Mouse (Mus musculus): ENCODE measurements around the gene Dnmt3l. TPM values are rescaled to one million over a fixed set of nuclear protein-coding genes. Genes with fewer than 3 reads are reported as not detected.

The Dnmt3l gene
- polyA plus RNA-seq, 1 experiment from 2014 or later = 0.36 TPM

DNA sequence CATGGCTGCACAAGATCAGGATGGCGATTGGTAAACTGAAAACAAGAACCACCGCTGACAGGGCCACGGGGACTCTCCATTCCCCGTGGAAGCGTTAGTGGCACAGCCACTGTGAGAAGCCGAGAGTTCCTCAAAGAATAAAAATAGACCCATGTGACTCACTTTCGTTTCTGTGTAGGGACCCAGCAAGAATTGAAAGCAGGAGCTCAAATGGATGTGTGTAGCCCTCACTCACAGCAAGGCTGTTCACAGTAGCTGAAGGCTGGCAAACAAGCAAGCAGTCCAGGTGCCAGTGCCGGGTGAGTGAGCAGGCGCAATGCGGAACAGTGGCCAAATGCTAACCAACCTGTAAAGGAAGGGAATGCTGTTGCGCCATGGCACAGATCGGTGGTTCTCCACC, 63.8 kb downstream of the Dnmt3l start:
- WGBS = 67% methylated on average over 12 of the region's 12 CpGs
- Histone ChIP-seq H3K4me3 (ENCODE audit: low read depth, low read length) (no peak overlapping the region), H3K36me3 (ENCODE audit: insufficient read depth, low read length) (no peaks in the 10 kb centered on the region), H3K9ac (replicated peaks; ENCODE audit: low read depth) (no peak overlapping the region), H3K4me1 (ENCODE audit: insufficient read depth, low read depth, low read length) (peaks cover 7% of the 10 kb centered on the region; the same call in 1 of the 2 replicates), H3K4me2 (replicated peaks; ENCODE audit: low read depth, low read length) (no peak overlapping the region), H3K9me3 (ENCODE audit: low read length) (no peaks in the 10 kb centered on the region), H3K27ac (ENCODE audit: low read length) (no peak overlapping the region), H3K27me3 (replicated peaks; ENCODE audit: insufficient read depth, low read length) (no peaks in the 10 kb centered on the region)
- DNase-seq (ENCODE audit: low spot score) (no peak), ATAC-seq (no peak)
- TF ChIP-seq CTCF (IDR thresholded peaks at IDR 0.05) = no peak
- TF ChIP-seq EP300 (IDR thresholded peaks at IDR 0.05) = no peak

Other genes with a start within 250 kb of the Dnmt3l start
- not detected in 2 replicates for gene Gm9639, start 246.9 kb upstream of the Dnmt3l start, polyA plus RNA-seq (2015; fragmentation: Nextera tagmentation; extraction: Ambion mirVana)
- not detected in 2 replicates for gene Gm19668, start 242.8 kb upstream of the Dnmt3l start, polyA plus RNA-seq (2015; fragmentation: Nextera tagmentation; extraction: Ambion mirVana)
- gene Gm9507, start 230.1 kb upstream of the Dnmt3l start, polyA plus RNA-seq (2015; fragmentation: Nextera tagmentation; extraction: Ambion mirVana) = not detected in 2 replicates
- gene Gm2696, start 227.3 kb upstream of the Dnmt3l start, polyA plus RNA-seq (2015; fragmentation: Nextera tagmentation; extraction: Ambion mirVana) = not detected in 2 replicates
- gene Krtap10-4, start 214.9 kb upstream of the Dnmt3l start, polyA plus RNA-seq (2015; fragmentation: Nextera tagmentation; extraction: Ambion mirVana) = not detected in 2 replicates
- gene Krtap10-10, start 206.0 kb upstream of the Dnmt3l start, polyA plus RNA-seq (2015; fragmentation: Nextera tagmentation; extraction: Ambion mirVana) = not detected in 2 replicates
- not detected in 2 replicates for gene Gm36176, start 195.1 kb upstream of the Dnmt3l start, polyA plus RNA-seq (2015; fragmentation: Nextera tagmentation; extraction: Ambion mirVana)
- not detected in 2 replicates for gene Gm10318, start 189.1 kb upstream of the Dnmt3l start, polyA plus RNA-seq (2015; fragmentation: Nextera tagmentation; extraction: Ambion mirVana)
- gene Gm3285, start 180.0 kb upstream of the Dnmt3l start, polyA plus RNA-seq (2015; fragmentation: Nextera tagmentation; extraction: Ambion mirVana) = not detected in 2 replicates
- gene Lrrc3, start 139.4 kb upstream of the Dnmt3l start, polyA plus RNA-seq (2015; fragmentation: Nextera tagmentation; extraction: Ambion mirVana) = 1.2 and 1.6 TPM in 2 replicates
- gene Trpm2, start 71.4 kb upstream of the Dnmt3l start, polyA plus RNA-seq (2015; fragmentation: Nextera tagmentation; extraction: Ambion mirVana) = 0.52 and 0.74 TPM in 2 replicates
- 15.1 and 16.8 TPM in 2 replicates for gene 1810043G02Rik, start 63.4 kb upstream of the Dnmt3l start, polyA plus RNA-seq (2015; fragmentation: Nextera tagmentation; extraction: Ambion mirVana)
- 35.6 and 40.0 TPM in 2 replicates for gene Pfkl, start 31.9 kb upstream of the Dnmt3l start, polyA plus RNA-seq (2015; fragmentation: Nextera tagmentation; extraction: Ambion mirVana)
- not detected in 2 replicates for gene Aire, start 1.7 kb downstream of the Dnmt3l start, polyA plus RNA-seq (2015; fragmentation: Nextera tagmentation; extraction: Ambion mirVana)
- 5.4 and 5.8 TPM in 2 replicates for gene Icosl, start 27.4 kb downstream of the Dnmt3l start, polyA plus RNA-seq (2015; fragmentation: Nextera tagmentation; extraction: Ambion mirVana)
- 24.8 and 27.0 TPM in 2 replicates for gene D10Jhu81e, start 127.8 kb downstream of the Dnmt3l start, polyA plus RNA-seq (2015; fragmentation: Nextera tagmentation; extraction: Ambion mirVana)
- gene Pwp2, start 143.2 kb downstream of the Dnmt3l start, polyA plus RNA-seq (2015; fragmentation: Nextera tagmentation; extraction: Ambion mirVana) = 5.8 and 6.4 TPM in 2 replicates
- 19.2 and 19.9 TPM in 2 replicates for gene Trappc10, start 202.7 kb downstream of the Dnmt3l start, polyA plus RNA-seq (2015; fragmentation: Nextera tagmentation; extraction: Ambion mirVana)